Mouse (Mus musculus) liver, embryonic 11.5 days (tissue): ENCODE data around the gene Immt. TPM values are rescaled to one million over a fixed set of nuclear protein-coding genes. Genes with fewer than 3 reads are reported as not detected.
A peak's percentile ranks its signal among the peaks of the same experiment; 100 is the strongest.
"Not testable (repeated sequence)": the region's sequence is repeated elsewhere in the genome, so short reads cannot be mapped to it uniquely, and the experiment has no call there.

Experiments used
- ATAC-seq: fragments of 200-750 bp; cut with Nextera tagmentation; replicated peaks from 2 replicates; pipeline ENCODE4 v1.8.0; 2017; ENCODE audit warnings: moderate number of reproducible peaks, mild to moderate bottlenecking, moderate TSS enrichment, moderate library complexity; ENCODE audit not compliant: low FRiP score
- DNase-seq: peaks from one replicate; pipeline ENCODE4 v3.0.0-alpha.2; 2017; ENCODE audit warnings: low spot score
- H3K27ac ChIP-seq: fragments of 300-500 bp; sonication (generic); 2 replicates; pipeline ENCODE4 v1.5.1; 2014; ENCODE audit warnings: mild to moderate bottlenecking, low read depth, low read length, control low read depth
- H3K27me3 ChIP-seq: fragments of 300-500 bp; sonication (generic); replicated peaks from 2 replicates; pipeline ENCODE4 v1.6.1; 2014; ENCODE audit warnings: low read length, mixed read lengths; ENCODE audit not compliant: control insufficient read depth, insufficient read depth
- H3K36me3 ChIP-seq: fragments of 300-500 bp; sonication (generic); 2 replicates; pipeline ENCODE4 v1.6.1; 2014; ENCODE audit warnings: mild to moderate bottlenecking, low read length, moderate library complexity, mixed read lengths; ENCODE audit not compliant: control insufficient read depth, insufficient read depth
- H3K4me1 ChIP-seq: fragments of 300-500 bp; sonication (generic); replicated peaks from 2 replicates; pipeline ENCODE4 v1.6.1; 2014; ENCODE audit warnings: low read length, mixed read lengths; ENCODE audit not compliant: control insufficient read depth, insufficient read depth
- H3K4me2 ChIP-seq: fragments of 300-500 bp; sonication (generic); 2 replicates; pipeline ENCODE4 v1.6.1; 2014; ENCODE audit warnings: mild to moderate bottlenecking, control low read depth, moderate library complexity
- H3K4me3 ChIP-seq: fragments of 300-500 bp; sonication (generic); 2 replicates; pipeline ENCODE4 v1.5.1; 2014; ENCODE audit warnings: low read depth, low read length, control low read depth
- H3K9ac ChIP-seq: fragments of 300-500 bp; sonication (generic); 2 replicates; pipeline ENCODE4 v1.6.1; 2014; ENCODE audit warnings: low read depth, low read length, control low read depth
- H3K9me3 ChIP-seq: fragments of 300-500 bp; sonication (generic); 2 replicates; pipeline ENCODE4 v1.6.1; 2016; ENCODE audit warnings: low read length, inconsistent platforms, mixed read lengths; ENCODE audit not compliant: control insufficient read depth
- WGBS: fragments of 180-500 bp; shearing (Covaris S2); extraction: QIAGEN DNeasy Blood & Tissue Kit; methylation state at CpG from one replicate; pipeline ENCODE4 v1.1.7; 2014; 5-methylcytosine and 5-hydroxymethylcytosine counted together
- polyA plus RNA-seq: library from polyadenylated mRNA; unstranded; fragments of >200 nt; fragmentation: Nextera tagmentation; extraction: Ambion mirVana; gene quantifications from 2 replicates; pipeline ENCODE4 v1.2.1, GENCODE M21; 2014

Immt gene
- polyA plus RNA-seq, 1 experiment from 2014 or later: 222 TPM

GRCm38 (mm10) chr6:71829768-71830167, 1.4 kb upstream of the Immt start:
- ATAC-seq: no peak
- no peak overlapping the region for H3K27ac ChIP-seq
- no peaks in the 10 kb centered on the region for H3K9me3 ChIP-seq
- peaks cover 2% of the 10 kb centered on the region; the same call in 1 of the 2 replicates for H3K36me3 ChIP-seq
- DNase-seq: no peak
- H3K4me2 ChIP-seq: peak overlapping the region; percentile 66
- H3K27me3 ChIP-seq: no peaks in the 10 kb centered on the region
- no peak overlapping the region for H3K9ac ChIP-seq
- 84% methylated on average over 9 of the region's 9 CpGs for WGBS
- H3K4me3 ChIP-seq: peak overlapping the region; percentile 99; the same call in 1 of the 2 replicates
- peaks cover 12% of the 10 kb centered on the region; the same call in 1 of the 2 replicates for H3K4me1 ChIP-seq

GRCm38 (mm10) chr6:71831581-71831960, 440 bp downstream of the Immt start:
- H3K4me1 ChIP-seq: peaks cover 18% of the 10 kb centered on the region
- DNase-seq (peak; percentile 88), ATAC-seq (peak; percentile 98)
- H3K27me3 ChIP-seq: no peaks in the 10 kb centered on the region
- H3K9ac ChIP-seq: peak overlapping the region; percentile 99
- peaks cover 7% of the 10 kb centered on the region; the same call in 1 of the 2 replicates for H3K36me3 ChIP-seq
- H3K9me3 ChIP-seq: no peaks in the 10 kb centered on the region
- peak overlapping the region; percentile 98 for H3K27ac ChIP-seq
- peak overlapping the region; percentile 99 for H3K4me3 ChIP-seq
- H3K4me2 ChIP-seq: peak overlapping the region; percentile 66
- WGBS: under 1% methylated on average over 21 of the region's 21 CpGs

- no peaks in the 10 kb centered on the region for H3K27me3 ChIP-seq
- 39% methylated on average over 2 of the region's 2 CpGs for WGBS
- no peaks in the 10 kb centered on the region for H3K9me3 ChIP-seq
- ATAC-seq (peak; percentile 58), DNase-seq (no peak)
- no peak overlapping the region for H3K4me3 ChIP-seq
- H3K4me2 ChIP-seq: no peak overlapping the region
- H3K27ac ChIP-seq: no peak overlapping the region
- peaks cover 9% of the 10 kb centered on the region; the same call in 1 of the 2 replicates for H3K36me3 ChIP-seq
- H3K9ac ChIP-seq: no peak overlapping the region
- H3K4me1 ChIP-seq: peaks cover 17% of the 10 kb centered on the region
Measured at GRCm38 (mm10) chr6:71836811-71837210, 5.7 kb downstream of the Immt start.

- DNase-seq (no peak), ATAC-seq (no peak)
- peaks cover 9% of the 10 kb centered on the region for H3K4me1 ChIP-seq
- no peaks in the 10 kb centered on the region for H3K9me3 ChIP-seq
- H3K4me2 ChIP-seq: no peak overlapping the region
- no peak overlapping the region for H3K4me3 ChIP-seq
- H3K36me3 ChIP-seq: peaks cover 6% of the 10 kb centered on the region; the same call in 1 of the 2 replicates
- no peak overlapping the region for H3K27ac ChIP-seq
- no peak overlapping the region for H3K9ac ChIP-seq
- H3K27me3 ChIP-seq: no peaks in the 10 kb centered on the region
Measured at GRCm38 (mm10) chr6:71839815-71840214, 8.7 kb downstream of the Immt start.

- ATAC-seq (peak; percentile 57; the same call in 1 of the 2 replicates), DNase-seq (no peak)
- H3K4me3 ChIP-seq: no peak overlapping the region
- H3K9ac ChIP-seq: no peak overlapping the region
- H3K9me3 ChIP-seq: no peaks in the 10 kb centered on the region
- peaks cover 5% of the 10 kb centered on the region; the same call in 1 of the 2 replicates for H3K36me3 ChIP-seq
- WGBS: 86% methylated on average over 1 of the region's 1 CpGs
- no peaks in the 10 kb centered on the region for H3K27me3 ChIP-seq
- peaks cover 9% of the 10 kb centered on the region for H3K4me1 ChIP-seq
- no peak overlapping the region for H3K27ac ChIP-seq
- H3K4me2 ChIP-seq: peak overlapping the region; percentile 19; the same call in 1 of the 2 replicates
Measured at GRCm38 (mm10) chr6:71840597-71841290, 9.6 kb downstream of the Immt start.

GRCm38 (mm10) chr6:71846906-71847305, 15.8 kb downstream of the Immt start:
- ATAC-seq, DNase-seq, H3K27ac ChIP-seq, H3K4me3 ChIP-seq, H3K4me2 ChIP-seq, H3K27me3 ChIP-seq, H3K4me1 ChIP-seq, H3K9me3 ChIP-seq, H3K9ac ChIP-seq: not testable (repeated sequence)
- H3K36me3 ChIP-seq: peaks cover 18% of the 10 kb centered on the region; the same call in 1 of the 2 replicates
- 88% methylated on average over 6 of the region's 6 CpGs for WGBS

GRCm38 (mm10) chr6:71867751-71868150, 36.6 kb downstream of the Immt start:
- WGBS: 91% methylated on average over 2 of the region's 2 CpGs
- Histone ChIP-seq H3K27me3 (no peaks in the 10 kb centered on the region), H3K4me3 (no peak overlapping the region), H3K9me3 (no peaks in the 10 kb centered on the region), H3K4me1 (no peaks in the 10 kb centered on the region), H3K4me2 (no peak overlapping the region), H3K36me3 (peaks cover 46% of the 10 kb centered on the region), H3K27ac (no peak overlapping the region), H3K9ac (no peak overlapping the region)
- ATAC-seq (no peak), DNase-seq (no peak)

GRCm38 (mm10) chr6:71868809-71869208, 37.7 kb downstream of the Immt start:
- peaks cover 39% of the 10 kb centered on the region for H3K36me3 ChIP-seq

GRCm38 (mm10) chr6:71871396-71871795, 40.3 kb downstream of the Immt start:
- Histone ChIP-seq H3K4me3 (no peak overlapping the region), H3K36me3 (peaks cover 43% of the 10 kb centered on the region), H3K9me3 (no peaks in the 10 kb centered on the region), H3K4me2 (no peak overlapping the region), H3K9ac (no peak overlapping the region), H3K4me1 (no peaks in the 10 kb centered on the region), H3K27ac (no peak overlapping the region), H3K27me3 (no peaks in the 10 kb centered on the region)
- ATAC-seq (no peak), DNase-seq (no peak)
- 82% methylated on average over 9 of the region's 9 CpGs for WGBS

More at GRCm38 (mm10) chr6:71868809-71869208, 37.7 kb downstream of the Immt start:
- 79% methylated on average over 1 of the region's 1 CpGs for WGBS
- Histone ChIP-seq H3K4me1 (no peaks in the 10 kb centered on the region), H3K27me3 (no peaks in the 10 kb centered on the region), H3K4me3 (no peak overlapping the region), H3K9me3 (no peaks in the 10 kb centered on the region), H3K9ac (no peak overlapping the region), H3K4me2 (no peak overlapping the region), H3K27ac (no peak overlapping the region)
- ATAC-seq: no peak
- no peak for DNase-seq
